Mouse (Mus musculus) cortical plate, adult 2 months (tissue): ENCODE data around the gene Osbpl10. TPM values are rescaled to one million over a fixed set of nuclear protein-coding genes. Genes with fewer than 3 reads are reported as not detected.
A peak's percentile ranks its signal among the peaks of the same experiment; 100 is the strongest.
"Not testable (repeated sequence)": the region's sequence is repeated elsewhere in the genome, so short reads cannot be mapped to it uniquely, and the experiment has no call there.

Source experiments
- H3K27ac ChIP-seq: fragments of 200-500 bp; 2 replicates; pipeline ENCODE4 v1.5.1; 2012; ENCODE audit warnings: low read length, control low read depth, inconsistent platforms; ENCODE audit not compliant: insufficient read depth
- H3K4me1 ChIP-seq: fragments of 200-500 bp; 2 replicates; pipeline ENCODE4 v1.6.1; 2011; ENCODE audit warnings: low read length; ENCODE audit not compliant: control insufficient read depth, insufficient read depth
- H3K4me3 ChIP-seq: fragments of 200-500 bp; 2 replicates; pipeline ENCODE4 v1.5.1; 2011; ENCODE audit warnings: mild to moderate bottlenecking, low read length, control low read depth; ENCODE audit not compliant: insufficient read depth
- CTCF ChIP-seq: fragments of 200-500 bp; IDR thresholded peaks from 2 replicates; pipeline ENCODE4 v1.5.1; 2011; ENCODE audit warnings: mild to moderate bottlenecking, control low read depth, low read length; ENCODE audit not compliant: insufficient read depth; ENCODE audit errors: extremely low read depth
- POLR2A ChIP-seq: fragments of 200-500 bp; IDR thresholded peaks from 2 replicates; pipeline ENCODE4 v1.6.1; 2011; ENCODE audit warnings: mild to moderate bottlenecking, low read length, control low read depth; ENCODE audit not compliant: insufficient read depth; ENCODE audit errors: extremely low read depth
- polyA plus RNA-seq: library from polyadenylated mRNA; depleted of rRNA; stranded (reverse); fragments of >200 nt; gene quantifications from 2 replicates; pipeline ENCODE4 v1.2.3, GENCODE M21; 2012

The Osbpl10 gene
- polyA plus RNA-seq, 1 experiment: 21.1 TPM

DNA sequence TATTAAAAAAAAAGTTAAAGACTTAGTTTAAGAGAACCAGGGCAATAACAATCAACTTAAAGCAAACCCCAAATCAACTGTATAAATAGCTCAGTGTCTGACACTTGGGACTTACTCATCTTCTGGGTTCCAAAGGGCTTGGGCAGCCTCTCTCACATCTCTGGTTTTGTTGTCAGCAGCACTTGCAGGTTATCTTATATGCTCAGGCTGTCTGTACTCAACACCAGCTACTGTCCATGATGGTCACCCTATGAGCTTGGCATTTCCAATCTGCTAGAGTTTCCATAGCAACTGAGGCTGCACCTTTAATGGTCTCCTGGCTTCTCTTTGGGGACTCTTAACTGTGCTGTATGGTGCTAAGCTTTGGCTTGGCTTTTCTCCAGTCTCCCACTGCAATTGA, 259.6 kb downstream of the Osbpl10 start:
- Histone ChIP-seq H3K4me3 (no peak overlapping the region), H3K4me1 (peaks cover 6% of the 10 kb centered on the region), H3K27ac (no peak overlapping the region)
- TF ChIP-seq CTCF (no peak), POLR2A (no peak)

DNA sequence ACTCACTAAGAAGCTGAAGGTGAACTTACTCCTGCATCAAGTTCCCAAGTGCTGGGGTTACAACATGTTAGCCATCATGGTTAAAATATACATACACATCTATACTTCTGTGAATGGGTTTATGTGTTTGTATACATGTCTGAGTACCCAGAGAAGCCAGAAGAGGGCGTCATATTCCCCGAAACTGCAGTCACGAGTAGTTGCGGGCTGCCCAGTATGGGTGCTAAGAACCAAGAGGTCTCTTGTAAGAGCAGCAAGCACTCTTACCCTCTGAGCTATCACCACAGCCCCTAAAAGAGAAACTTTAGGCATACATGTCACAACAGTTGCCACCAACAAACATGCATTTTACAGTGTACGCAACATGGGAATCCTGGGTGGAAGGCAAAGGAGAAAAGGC, 261.5 kb downstream of the Osbpl10 start:
- Histone ChIP-seq H3K4me1 (0 out of 2 replicates have a peak, but pooled peaks cover 2% of the 10 kb centered on the region), H3K4me3 (no peak overlapping the region), H3K27ac (no peak overlapping the region)
- TF ChIP-seq CTCF (no peak), POLR2A (no peak)

DNA sequence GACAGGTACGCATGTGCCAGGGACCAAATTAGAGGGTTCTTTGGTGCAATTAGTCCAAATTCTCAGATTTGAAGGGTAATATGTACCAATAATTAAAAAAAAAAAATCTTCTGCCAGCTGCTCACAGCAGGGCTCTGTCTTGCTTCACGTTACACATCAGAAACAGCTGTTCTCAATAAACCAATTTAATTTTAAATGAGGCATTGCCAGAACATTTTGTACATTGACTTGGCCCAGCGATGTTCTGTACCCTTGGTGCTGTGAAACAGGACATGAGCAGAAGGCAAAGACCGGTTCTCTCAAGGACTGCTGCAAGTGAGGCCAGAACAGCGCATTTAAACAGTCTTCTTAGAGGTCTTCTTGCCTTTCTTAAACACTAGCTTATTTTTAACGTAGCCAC, 265.3 kb downstream of the Osbpl10 start:
- H3K4me3 ChIP-seq: no peak overlapping the region
- TF ChIP-seq CTCF (no peak), POLR2A (no peak)
- H3K4me1 ChIP-seq: no peaks in the 10 kb centered on the region
- H3K27ac ChIP-seq: no peak overlapping the region

DNA sequence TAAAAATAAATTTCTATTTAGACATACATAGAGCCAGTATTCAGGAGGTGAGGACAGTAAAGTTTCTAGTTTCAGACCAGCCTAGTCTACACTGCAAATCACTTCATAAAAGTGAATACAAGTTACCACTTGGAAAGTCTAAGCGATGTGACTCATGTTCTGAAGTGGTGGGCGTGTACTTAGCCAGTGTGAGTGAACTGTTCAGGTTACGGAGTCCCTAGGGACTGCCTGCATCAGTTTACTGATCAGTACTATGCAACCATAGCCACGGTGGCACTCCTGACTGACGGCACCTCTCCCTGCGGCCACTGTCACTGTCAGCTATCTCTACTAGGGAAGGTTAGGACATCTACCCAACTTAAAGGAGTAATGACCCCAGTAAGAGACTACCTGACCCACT, 266.7 kb downstream of the Osbpl10 start:
- TF ChIP-seq POLR2A (no peak), CTCF (no peak)
- no peak overlapping the region for H3K27ac ChIP-seq
- H3K4me3 ChIP-seq: no peak overlapping the region

DNA sequence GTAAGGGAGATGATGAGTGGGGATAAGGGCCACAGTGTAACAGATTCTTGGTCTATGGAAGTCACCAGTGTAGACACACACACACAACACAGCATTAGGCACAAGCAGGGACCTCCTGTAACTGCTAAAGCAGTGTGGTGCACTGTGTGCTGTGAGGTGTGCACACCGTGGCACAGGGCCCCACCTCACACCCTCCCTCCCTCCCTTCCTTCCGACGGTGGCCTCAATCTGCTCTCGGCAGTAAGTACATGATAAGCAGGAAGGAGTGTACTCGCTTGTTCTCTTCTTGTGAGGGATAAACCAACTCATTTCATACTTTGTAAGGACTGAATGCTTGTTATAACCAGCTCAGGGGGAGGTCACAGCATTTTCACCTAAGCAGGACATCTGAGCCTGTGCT, 270.8 kb downstream of the Osbpl10 start:
- no peak overlapping the region for H3K27ac ChIP-seq
- H3K4me1 ChIP-seq: no peaks in the 10 kb centered on the region
- TF ChIP-seq CTCF (no peak), POLR2A (no peak)
- no peak overlapping the region for H3K4me3 ChIP-seq

More for the DNA sequence above, 266.7 kb downstream of the Osbpl10 start:
- no peaks in the 10 kb centered on the region for H3K4me1 ChIP-seq

- peaks cover 2% of the 10 kb centered on the region; the same call in 1 of the 2 replicates for H3K4me1 ChIP-seq
- H3K4me3 ChIP-seq: no peak overlapping the region
- TF ChIP-seq CTCF: no peak
- TF ChIP-seq POLR2A: no peak
- H3K27ac ChIP-seq: no peak overlapping the region
Observed at GRCm38 (mm10) chr9:115257733-115258286, 279.4 kb downstream of the Osbpl10 start.

- peaks cover 2% of the 10 kb centered on the region; the same call in 1 of the 2 replicates for H3K4me1 ChIP-seq
- no peak overlapping the region for H3K27ac ChIP-seq
- no peak for TF ChIP-seq POLR2A
- TF ChIP-seq CTCF: no peak
- no peak overlapping the region for H3K4me3 ChIP-seq
Observed at GRCm38 (mm10) chr9:115259866-115260265, 281.5 kb downstream of the Osbpl10 start.

GRCm38 (mm10) chr9:115260464-115260863, 282.1 kb downstream of the Osbpl10 start:
- H3K4me3 ChIP-seq: no peak overlapping the region
- TF ChIP-seq CTCF: no peak
- TF ChIP-seq POLR2A: no peak
- H3K4me1 ChIP-seq: peaks cover 2% of the 10 kb centered on the region; the same call in 1 of the 2 replicates
- H3K27ac ChIP-seq: no peak overlapping the region

GRCm38 (mm10) chr9:115261456-115261855, 283.1 kb downstream of the Osbpl10 start:
- Histone ChIP-seq H3K4me3 (no peak overlapping the region), H3K27ac (no peak overlapping the region), H3K4me1 (peaks cover 2% of the 10 kb centered on the region; the same call in 1 of the 2 replicates)
- no peak for TF ChIP-seq POLR2A
- peak; percentile 64 for TF ChIP-seq CTCF

DNA sequence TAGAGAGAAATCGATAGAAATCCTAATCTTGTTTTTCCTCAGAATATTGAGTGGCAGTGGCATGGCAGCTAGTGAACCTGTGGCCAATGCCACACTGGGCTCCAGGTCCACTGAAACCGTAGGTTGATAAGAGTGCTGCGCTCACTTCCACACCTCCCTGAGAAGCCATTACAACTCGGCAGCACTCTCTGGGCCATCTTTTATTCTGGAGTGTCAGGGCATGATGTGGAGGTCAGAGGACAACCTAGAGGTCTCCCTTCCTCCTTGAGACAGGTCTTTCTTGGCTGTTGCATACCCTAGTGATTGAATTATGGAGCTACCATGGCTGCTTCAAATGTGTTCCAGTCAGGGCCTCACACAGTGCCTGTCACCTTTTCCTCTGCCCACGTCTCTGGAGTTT, 283.5 kb downstream of the Osbpl10 start:
- TF ChIP-seq CTCF (no peak), POLR2A (no peak)
- no peak overlapping the region for H3K27ac ChIP-seq
- no peak overlapping the region for H3K4me3 ChIP-seq
- peaks cover 2% of the 10 kb centered on the region; the same call in 1 of the 2 replicates for H3K4me1 ChIP-seq

DNA sequence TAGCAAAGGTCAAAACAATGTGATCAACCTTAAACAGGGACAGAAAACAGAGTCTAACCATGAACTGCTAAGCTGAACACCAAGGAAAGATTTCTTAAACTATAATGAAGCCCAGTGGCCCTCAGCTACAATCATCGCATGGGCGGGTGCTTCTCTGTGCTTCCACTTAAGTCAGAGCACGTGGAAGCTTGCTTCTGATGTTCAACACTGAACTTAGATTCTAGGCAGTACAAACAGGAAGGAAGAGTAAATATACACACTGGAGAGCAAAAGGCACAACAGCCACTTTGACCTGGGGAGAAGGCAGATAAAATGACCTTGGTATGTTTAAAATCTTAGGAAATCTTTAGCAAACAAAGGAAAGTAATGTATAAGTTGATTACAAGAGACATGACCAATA, 293.2 kb downstream of the Osbpl10 start:
- no peaks in the 10 kb centered on the region; the same call in 1 of the 2 replicates for H3K4me1 ChIP-seq
- no peak overlapping the region for H3K4me3 ChIP-seq
- no peak overlapping the region for H3K27ac ChIP-seq
- no peak for TF ChIP-seq CTCF
- TF ChIP-seq POLR2A: no peak

- not testable (repeated sequence) for H3K4me3 ChIP-seq, H3K4me1 ChIP-seq, H3K27ac ChIP-seq
Observed at GRCm38 (mm10) chr9:115272451-115272850, 294.1 kb downstream of the Osbpl10 start.
